Mouse (Mus musculus): ENCODE results near the gene Gga3. TPM values are rescaled to one million over a fixed set of nuclear protein-coding genes. Genes with fewer than 3 reads are reported as not detected.

Gga3 gene
- polyA plus RNA-seq, 1 experiment from 2014 or later: 24.7 TPM

DNA sequence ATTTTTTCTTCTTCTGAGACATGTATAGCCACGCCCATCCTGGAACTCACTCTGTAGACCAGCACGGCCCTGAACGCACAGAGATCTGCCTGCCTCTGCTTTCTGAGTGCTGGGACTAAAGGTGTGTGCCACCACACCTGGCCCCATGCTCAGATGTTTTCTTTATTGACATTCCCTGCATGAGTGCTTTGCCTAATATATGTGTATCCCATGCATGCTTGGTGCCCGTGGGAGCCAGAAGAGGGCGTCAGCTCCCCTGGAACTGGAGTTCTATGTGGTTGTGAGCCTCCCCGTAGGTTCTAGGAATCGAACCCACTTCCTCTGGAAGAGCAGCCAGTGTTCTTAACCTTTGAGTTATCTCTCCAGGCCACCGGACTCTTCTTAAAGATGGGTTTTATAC lies 31.2 kb upstream of the Gga3 start:
- Histone ChIP-seq H3K9me3 (ENCODE audit: control insufficient read depth, low read length) (no peaks in the 10 kb centered on the region), H3K4me3 (ENCODE audit: low read depth, low read length) (no peak overlapping the region), H3K9ac (ENCODE audit: low read depth, low read length) (no peak overlapping the region), H3K27ac (ENCODE audit: low read depth, low read length) (no peak overlapping the region), H3K4me2 (replicated peaks; ENCODE audit: low read depth, low read length) (no peak overlapping the region), H3K27me3 (ENCODE audit: control insufficient read depth, insufficient read depth, low read length) (no peaks in the 10 kb centered on the region), H3K4me1 (replicated peaks; ENCODE audit: control insufficient read depth, insufficient read depth, low read length) (no peaks in the 10 kb centered on the region), H3K36me3 (ENCODE audit: control insufficient read depth, insufficient read depth, low read length) (no peaks in the 10 kb centered on the region)
- WGBS: 87% methylated on average over 8 of the region's 8 CpGs
- DNase-seq (ENCODE audit: low spot score): no peak
- ATAC-seq (ENCODE audit: low FRiP score): no peak

DNA sequence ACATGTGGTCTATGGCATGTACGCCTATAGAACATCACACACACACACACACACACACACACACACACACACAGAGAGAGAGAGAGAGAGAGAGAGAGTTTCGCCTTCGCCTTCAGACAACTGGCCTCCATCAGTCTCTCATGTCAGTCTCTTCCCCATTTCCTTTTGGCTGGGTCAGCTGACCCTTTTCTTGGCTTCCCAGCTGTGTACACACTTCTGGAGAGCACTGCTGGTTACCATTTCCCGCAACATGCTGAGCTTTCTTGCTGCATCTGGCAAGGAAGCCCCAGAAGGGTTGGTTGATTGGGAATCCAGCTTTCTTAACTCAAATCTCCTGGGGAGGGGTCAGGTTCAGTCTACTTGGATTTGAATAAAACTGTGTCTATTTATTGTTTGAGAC lies 30.3 kb upstream of the Gga3 start:
- no peak overlapping the region for H3K4me2 ChIP-seq (replicated peaks; ENCODE audit: low read depth, low read length)
- DNase-seq (ENCODE audit: low spot score): no peak
- no peak overlapping the region for H3K4me3 ChIP-seq (ENCODE audit: low read depth, low read length)
- no peaks in the 10 kb centered on the region for H3K4me1 ChIP-seq (replicated peaks; ENCODE audit: control insufficient read depth, insufficient read depth, low read length)
- H3K27ac ChIP-seq (ENCODE audit: low read depth, low read length): no peak overlapping the region
- H3K9me3 ChIP-seq (ENCODE audit: control insufficient read depth, low read length): no peaks in the 10 kb centered on the region
- WGBS: 76% methylated on average over 4 of the region's 4 CpGs
- H3K36me3 ChIP-seq (ENCODE audit: control insufficient read depth, insufficient read depth, low read length): no peaks in the 10 kb centered on the region
- no peak overlapping the region for H3K9ac ChIP-seq (ENCODE audit: low read depth, low read length)
- no peaks in the 10 kb centered on the region for H3K27me3 ChIP-seq (ENCODE audit: control insufficient read depth, insufficient read depth, low read length)
- no peak for ATAC-seq (ENCODE audit: low FRiP score)

DNA sequence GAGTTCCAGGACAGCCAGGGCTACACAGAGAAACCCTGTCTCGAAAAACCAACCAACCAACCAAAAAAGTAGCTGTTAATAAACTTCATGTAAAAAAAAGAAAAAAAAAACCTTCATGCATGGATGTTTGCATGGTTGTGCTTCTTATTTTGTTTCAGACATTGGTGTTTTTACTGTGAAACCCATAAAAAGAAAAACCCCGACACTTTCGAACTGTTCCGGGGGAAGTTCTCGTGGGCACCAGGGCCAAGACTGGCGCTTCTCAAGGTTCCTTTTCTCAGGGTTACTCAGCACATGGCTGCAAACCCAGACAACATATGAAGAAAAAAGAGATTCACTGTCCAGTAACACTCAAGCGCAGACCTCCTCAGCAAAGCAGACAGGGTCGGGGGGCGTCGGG lies 29.0 kb upstream of the Gga3 start:
- no peak overlapping the region for H3K9ac ChIP-seq (ENCODE audit: low read depth, low read length)
- H3K36me3 ChIP-seq (ENCODE audit: control insufficient read depth, insufficient read depth, low read length): no peaks in the 10 kb centered on the region
- DNase-seq (ENCODE audit: low spot score) (no peak), ATAC-seq (ENCODE audit: low FRiP score) (no peak)
- H3K4me3 ChIP-seq (ENCODE audit: low read depth, low read length): no peak overlapping the region
- WGBS: 90% methylated on average over 10 of the region's 10 CpGs
- no peak overlapping the region for H3K27ac ChIP-seq (ENCODE audit: low read depth, low read length)
- no peaks in the 10 kb centered on the region for H3K4me1 ChIP-seq (replicated peaks; ENCODE audit: control insufficient read depth, insufficient read depth, low read length)
- H3K4me2 ChIP-seq (replicated peaks; ENCODE audit: low read depth, low read length): no peak overlapping the region
- no peaks in the 10 kb centered on the region for H3K9me3 ChIP-seq (ENCODE audit: control insufficient read depth, low read length)
- H3K27me3 ChIP-seq (ENCODE audit: control insufficient read depth, insufficient read depth, low read length): no peaks in the 10 kb centered on the region

DNA sequence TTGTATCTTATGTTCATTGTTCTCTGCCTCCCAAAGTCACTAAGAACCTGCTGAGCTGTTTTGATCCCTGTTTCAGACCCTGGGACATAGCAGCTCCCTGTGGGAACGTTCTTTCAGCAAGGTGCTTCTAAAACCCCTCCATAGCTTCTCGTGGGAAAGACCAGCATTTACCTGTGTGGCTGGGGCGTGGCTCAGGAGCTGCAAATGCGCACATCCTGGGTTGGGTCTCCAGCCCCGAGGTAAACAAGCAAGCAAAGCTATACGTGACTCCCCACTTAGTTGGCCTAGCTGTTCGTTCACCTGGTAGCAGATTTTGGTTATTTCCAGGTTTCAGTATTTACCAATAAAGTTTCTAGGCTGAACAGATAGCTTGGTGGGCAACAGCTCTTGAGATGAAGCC lies 28.4 kb upstream of the Gga3 start:
- no peaks in the 10 kb centered on the region for H3K4me1 ChIP-seq (replicated peaks; ENCODE audit: control insufficient read depth, insufficient read depth, low read length)
- no peaks in the 10 kb centered on the region for H3K9me3 ChIP-seq (ENCODE audit: control insufficient read depth, low read length)
- no peak overlapping the region for H3K27ac ChIP-seq (ENCODE audit: low read depth, low read length)
- no peaks in the 10 kb centered on the region for H3K27me3 ChIP-seq (ENCODE audit: control insufficient read depth, insufficient read depth, low read length)
- no peaks in the 10 kb centered on the region for H3K36me3 ChIP-seq (ENCODE audit: control insufficient read depth, insufficient read depth, low read length)
- ATAC-seq (ENCODE audit: low FRiP score) (no peak), DNase-seq (ENCODE audit: low spot score) (no peak)
- H3K4me2 ChIP-seq (replicated peaks; ENCODE audit: low read depth, low read length): no peak overlapping the region
- WGBS: 81% methylated on average over 7 of the region's 7 CpGs
- no peak overlapping the region for H3K9ac ChIP-seq (ENCODE audit: low read depth, low read length)
- H3K4me3 ChIP-seq (ENCODE audit: low read depth, low read length): no peak overlapping the region

DNA sequence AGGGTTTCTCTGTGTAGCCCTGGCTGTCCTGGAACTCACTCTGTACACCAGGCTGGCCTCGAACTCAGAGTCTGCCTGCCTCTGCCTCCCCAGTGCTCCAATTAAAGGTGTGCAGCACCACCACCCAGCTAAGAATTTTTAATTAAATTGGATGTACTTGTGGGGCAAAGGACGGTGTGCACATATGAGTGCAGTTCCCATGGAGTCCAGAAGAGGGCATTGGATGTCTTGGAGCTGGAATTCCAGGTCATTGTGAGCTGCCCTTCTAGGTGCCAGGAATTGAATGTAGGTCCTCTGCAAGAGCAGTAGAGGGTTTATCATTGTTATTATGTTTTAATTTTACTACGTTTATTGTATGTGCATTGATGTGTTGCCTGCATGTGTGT lies 27.6 kb upstream of the Gga3 start:
- H3K27me3 ChIP-seq (ENCODE audit: control insufficient read depth, insufficient read depth, low read length): no peaks in the 10 kb centered on the region
- H3K4me1 ChIP-seq (replicated peaks; ENCODE audit: control insufficient read depth, insufficient read depth, low read length): no peaks in the 10 kb centered on the region
- ATAC-seq (ENCODE audit: low FRiP score) (no peak), DNase-seq (ENCODE audit: low spot score) (peak; percentile 56)
- H3K4me3 ChIP-seq (ENCODE audit: low read depth, low read length): no peak overlapping the region
- no peak overlapping the region for H3K27ac ChIP-seq (ENCODE audit: low read depth, low read length)
- no peak overlapping the region for H3K4me2 ChIP-seq (replicated peaks; ENCODE audit: low read depth, low read length)
- no peaks in the 10 kb centered on the region for H3K9me3 ChIP-seq (ENCODE audit: control insufficient read depth, low read length)
- WGBS: 16% methylated on average over 3 of the region's 3 CpGs
- H3K36me3 ChIP-seq (ENCODE audit: control insufficient read depth, insufficient read depth, low read length): no peaks in the 10 kb centered on the region
- H3K9ac ChIP-seq (ENCODE audit: low read depth, low read length): no peak overlapping the region

DNA sequence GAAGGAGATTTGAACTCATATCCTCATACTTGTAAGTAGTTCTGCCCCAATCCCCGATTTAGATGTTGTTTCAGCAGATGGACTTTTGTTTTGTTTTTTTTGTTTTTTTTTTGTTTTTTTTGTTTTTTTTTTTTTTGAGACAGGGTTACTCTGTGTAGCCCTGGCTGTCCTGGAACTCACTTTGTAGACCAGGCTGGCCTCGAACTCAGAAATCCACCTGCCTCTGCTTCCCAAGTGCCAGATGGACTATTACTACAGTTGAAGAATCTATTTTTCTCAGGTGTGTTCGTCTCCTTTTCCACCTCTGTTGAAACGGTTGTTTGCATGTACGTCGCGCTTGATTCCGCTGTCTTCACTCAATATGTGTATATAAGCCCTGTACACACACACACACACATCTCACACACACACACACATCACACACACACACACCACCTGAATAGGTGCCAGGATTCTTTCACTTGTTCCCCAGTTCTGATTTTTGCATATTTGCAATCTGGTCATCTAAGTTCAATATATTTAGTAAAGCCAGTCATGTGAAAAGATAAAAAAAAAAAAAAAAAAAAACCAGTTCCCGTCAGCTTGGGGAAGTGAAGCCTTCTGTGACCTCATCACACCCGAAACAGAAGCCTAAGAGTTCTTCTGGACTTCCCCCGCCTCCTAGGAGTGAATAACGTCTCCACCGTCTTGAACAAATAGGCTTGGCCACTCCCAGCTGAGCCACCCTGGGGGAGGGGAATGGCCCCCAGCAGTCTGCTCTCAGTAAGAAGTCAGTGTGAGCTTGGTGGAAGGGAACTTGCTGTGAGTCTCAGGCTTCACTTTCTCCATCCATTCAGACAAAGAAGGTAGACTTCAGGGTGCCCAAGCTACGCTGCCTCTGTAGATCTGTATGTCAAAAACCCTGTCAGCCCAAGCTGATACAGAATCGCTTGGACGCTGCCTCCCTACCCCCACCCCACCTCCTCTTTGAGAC lies 27.0 kb upstream of the Gga3 start:
- H3K27me3 ChIP-seq (ENCODE audit: control insufficient read depth, insufficient read depth, low read length): no peaks in the 10 kb centered on the region
- H3K4me2 ChIP-seq (replicated peaks; ENCODE audit: low read depth, low read length): no peak overlapping the region
- no peak overlapping the region for H3K9ac ChIP-seq (ENCODE audit: low read depth, low read length)
- 52% methylated on average over 16 of the region's 16 CpGs for WGBS
- ATAC-seq (ENCODE audit: low FRiP score) (no peak), DNase-seq (ENCODE audit: low spot score) (no peak)
- no peaks in the 10 kb centered on the region for H3K36me3 ChIP-seq (ENCODE audit: control insufficient read depth, insufficient read depth, low read length)
- H3K9me3 ChIP-seq (ENCODE audit: control insufficient read depth, low read length): no peaks in the 10 kb centered on the region
- H3K4me3 ChIP-seq (ENCODE audit: low read depth, low read length): no peak overlapping the region
- no peak overlapping the region for H3K27ac ChIP-seq (ENCODE audit: low read depth, low read length)
- H3K4me1 ChIP-seq (replicated peaks; ENCODE audit: control insufficient read depth, insufficient read depth, low read length): no peaks in the 10 kb centered on the region

DNA sequence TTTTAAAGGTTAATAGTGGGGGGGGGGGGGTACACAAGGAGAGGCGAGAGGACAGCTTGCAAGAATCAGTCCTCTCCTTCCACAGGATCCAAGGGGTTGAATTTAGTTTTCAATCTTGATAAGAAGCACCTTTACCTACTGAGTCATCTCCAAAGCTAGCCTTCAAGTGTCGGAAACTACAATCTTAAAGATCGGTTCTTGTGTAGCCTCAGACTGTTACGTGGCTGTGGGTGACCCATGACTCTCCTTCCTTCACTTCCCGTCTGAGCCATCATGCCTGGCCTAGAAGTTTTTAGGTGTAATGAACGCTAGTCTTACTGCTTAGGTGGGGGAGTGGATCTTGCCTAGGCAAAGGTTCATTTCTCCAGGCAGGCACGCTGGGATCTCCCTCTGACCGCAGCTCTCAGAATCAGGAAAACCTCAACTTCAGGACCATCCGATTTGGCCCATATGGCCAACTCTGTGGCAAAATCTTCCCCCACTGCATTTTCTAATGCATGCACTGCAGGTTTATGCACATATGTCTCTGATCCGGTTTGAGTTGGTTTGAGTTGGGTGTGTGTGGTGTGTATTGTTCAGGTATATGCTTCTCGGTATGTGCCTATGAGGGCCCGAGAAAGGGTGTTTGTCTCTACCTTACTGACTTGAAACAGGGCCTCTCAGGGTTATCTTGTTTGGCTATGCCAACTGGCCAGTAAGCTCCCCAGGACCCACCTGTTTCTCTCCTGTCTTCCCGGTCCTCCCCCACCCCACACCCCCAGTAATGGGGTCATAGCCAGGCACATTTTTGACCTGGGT lies 26.1 kb upstream of the Gga3 start:
- no peak for DNase-seq (ENCODE audit: low spot score)
- Histone ChIP-seq H3K9ac (ENCODE audit: low read depth, low read length) (no peak overlapping the region), H3K4me2 (replicated peaks; ENCODE audit: low read depth, low read length) (no peak overlapping the region), H3K4me1 (replicated peaks; ENCODE audit: control insufficient read depth, insufficient read depth, low read length) (no peaks in the 10 kb centered on the region), H3K36me3 (ENCODE audit: control insufficient read depth, insufficient read depth, low read length) (no peaks in the 10 kb centered on the region), H3K27me3 (ENCODE audit: control insufficient read depth, insufficient read depth, low read length) (no peaks in the 10 kb centered on the region), H3K9me3 (ENCODE audit: control insufficient read depth, low read length) (no peaks in the 10 kb centered on the region), H3K4me3 (ENCODE audit: low read depth, low read length) (no peak overlapping the region), H3K27ac (ENCODE audit: low read depth, low read length) (no peak overlapping the region)
- ATAC-seq (ENCODE audit: low FRiP score): no peak
- 89% methylated on average over 13 of the region's 13 CpGs for WGBS

DNA sequence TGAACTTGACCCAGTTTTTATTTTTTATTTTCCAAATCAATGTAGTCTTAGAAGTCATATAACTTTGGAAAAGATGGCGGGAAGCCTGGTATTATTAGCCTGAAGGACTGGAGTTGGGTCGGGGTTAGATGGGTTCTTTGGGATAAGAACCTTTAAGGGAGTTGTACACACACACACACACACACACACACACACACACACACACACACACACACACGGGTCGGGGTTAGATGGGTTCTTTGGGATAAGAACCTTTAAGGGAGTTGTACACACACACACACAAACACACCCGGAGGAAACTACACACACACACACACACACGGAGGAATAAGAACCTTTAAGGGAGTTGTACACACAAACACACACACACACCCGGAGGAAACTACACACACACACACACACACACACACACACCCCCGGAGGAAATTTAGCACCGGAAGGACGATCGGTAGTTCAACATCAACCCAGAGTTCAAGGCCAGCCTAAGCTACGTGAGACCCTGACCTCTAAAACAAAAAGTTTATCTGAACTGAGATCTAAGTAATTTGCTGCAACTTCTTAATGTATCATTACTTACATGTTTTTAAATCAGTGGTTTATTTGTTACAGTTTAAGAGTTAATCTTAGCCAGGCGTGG lies 24.7 kb upstream of the Gga3 start:
- no peak for DNase-seq (ENCODE audit: low spot score)
- ATAC-seq (ENCODE audit: low FRiP score): peak; percentile 55; the same call in 1 of the 2 replicates
- H3K4me3 ChIP-seq (ENCODE audit: low read depth, low read length): peak overlapping the region; percentile 60
- H3K36me3 ChIP-seq (ENCODE audit: control insufficient read depth, insufficient read depth, low read length): no peaks in the 10 kb centered on the region
- 54% methylated on average over 13 of the region's 13 CpGs for WGBS
- no peaks in the 10 kb centered on the region for H3K27me3 ChIP-seq (ENCODE audit: control insufficient read depth, insufficient read depth, low read length)
- no peaks in the 10 kb centered on the region for H3K4me1 ChIP-seq (replicated peaks; ENCODE audit: control insufficient read depth, insufficient read depth, low read length)
- no peak overlapping the region for H3K27ac ChIP-seq (ENCODE audit: low read depth, low read length)
- 0 out of 2 replicates have a peak overlapping the region, but pooled peaks have one; percentile 29 for H3K9ac ChIP-seq (ENCODE audit: low read depth, low read length)
- no peaks in the 10 kb centered on the region for H3K9me3 ChIP-seq (ENCODE audit: control insufficient read depth, low read length)
- H3K4me2 ChIP-seq (replicated peaks; ENCODE audit: low read depth, low read length): peak overlapping the region; percentile 74
